Mouse (Mus musculus) left cerebral cortex, adult 11 months (tissue): ENCODE measurements at regions not wholly inside any gene's neighbourhood (a gene's known extent, or its start where the extent isn't known, plus 50 kb on each side); places are given as distances from the start of the nearest gene placed in this dataset.

Experiments used
- DNase-seq: peaks from one replicate; pipeline ENCODE4 v3.0.0; 2022; ENCODE audit warnings: low spot score

DNA sequence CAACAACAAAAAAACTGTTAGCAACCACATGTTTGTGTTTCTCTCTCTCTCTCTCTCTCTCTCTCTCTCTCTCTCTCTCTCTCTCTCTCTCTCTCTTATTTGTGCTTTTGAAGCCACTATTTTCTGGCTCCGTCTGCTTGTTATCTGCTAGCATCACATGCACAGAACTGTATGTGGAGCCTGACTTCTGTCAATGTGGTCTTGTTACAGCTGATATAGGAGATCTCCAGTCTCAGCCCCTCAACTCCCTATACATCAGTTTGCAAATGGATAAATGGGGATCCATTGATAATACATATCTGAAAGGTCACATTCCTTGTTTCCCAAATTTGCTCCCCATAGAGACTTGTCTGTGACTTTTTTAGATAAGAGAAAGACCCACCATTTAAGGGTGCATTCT is 126.9 kb upstream of the Cited2 start:
- DNase-seq: no peak

DNA sequence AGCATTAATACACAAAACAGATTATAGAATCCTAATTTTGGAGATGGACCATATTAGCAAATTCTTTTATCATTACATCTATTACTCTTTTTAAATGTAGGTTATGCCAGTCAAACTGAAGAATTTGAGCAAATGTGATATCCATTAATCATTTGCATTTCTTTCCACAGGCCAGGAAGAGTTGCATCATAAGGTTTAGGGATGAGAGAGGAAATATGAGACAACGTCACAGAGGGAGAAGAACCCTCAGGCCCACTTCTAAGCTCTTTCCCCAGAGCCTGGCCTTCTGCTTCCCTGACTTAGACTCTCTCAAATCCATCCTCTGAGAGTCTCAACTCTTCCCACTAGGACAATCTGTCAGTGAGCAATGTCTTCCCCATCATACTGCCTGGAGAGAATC is 126.3 kb upstream of the Cited2 start:
- no peak for DNase-seq

DNA sequence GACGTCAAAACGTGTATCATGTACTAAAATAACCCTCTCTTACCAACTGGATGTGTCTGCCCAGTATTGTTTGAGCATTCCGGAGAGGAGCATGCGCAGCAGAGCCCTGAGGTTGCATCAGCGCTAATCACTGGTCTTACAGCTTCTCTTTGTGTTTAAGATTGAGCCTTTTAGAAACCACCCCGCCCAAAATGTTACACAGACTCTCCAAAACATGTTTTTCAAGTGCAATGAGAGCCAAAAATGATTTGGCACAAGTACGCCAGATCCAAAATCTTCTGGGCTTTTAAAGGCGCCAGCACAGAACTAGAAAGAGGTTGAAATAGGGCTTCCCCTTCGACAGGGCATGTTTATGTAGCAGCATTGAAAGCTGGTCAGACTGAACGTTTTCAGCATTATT is 123.8 kb upstream of the Cited2 start:
- DNase-seq: no peak

DNA sequence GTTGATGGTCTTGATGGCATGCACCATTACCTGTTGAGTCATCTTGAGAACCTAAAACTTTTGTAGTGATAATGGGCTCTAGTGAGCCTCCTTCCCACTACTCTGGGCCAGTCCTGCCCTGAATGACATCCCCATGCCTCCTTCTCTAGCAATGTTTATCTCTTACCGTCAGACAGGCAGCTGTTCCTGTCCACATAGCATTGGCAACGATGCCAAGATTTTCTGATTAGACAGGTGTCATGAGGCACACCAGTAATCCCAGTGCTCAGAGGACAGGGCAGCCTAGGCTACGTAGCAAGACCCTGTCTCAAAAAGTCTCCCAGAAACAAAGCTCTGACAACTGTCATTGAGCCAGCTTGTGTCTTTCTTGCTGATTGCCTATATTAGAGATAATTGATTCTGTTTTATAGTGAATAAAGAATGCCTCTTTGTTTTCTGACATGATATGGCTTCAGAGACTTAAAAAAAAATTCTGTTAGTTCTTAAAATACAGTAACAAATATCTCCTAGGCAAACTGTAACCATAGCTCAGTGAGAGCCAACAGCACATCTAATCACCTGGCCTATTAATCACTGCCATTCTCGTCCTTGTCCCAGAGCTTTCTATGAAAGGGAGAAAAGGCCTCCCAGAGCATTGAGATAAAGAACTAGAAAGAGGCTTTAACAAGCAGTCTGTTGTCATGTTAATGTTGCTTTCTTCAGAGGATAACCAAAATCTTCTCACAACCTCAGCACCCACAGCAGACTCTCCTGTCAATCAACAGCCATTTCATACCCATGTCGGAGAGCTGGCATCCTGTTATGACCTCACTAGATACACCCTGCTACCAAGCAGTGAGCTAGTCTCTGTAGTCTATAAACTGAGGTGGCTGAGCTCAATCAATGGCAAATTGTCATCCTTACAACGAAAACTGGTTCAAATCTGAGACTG is 122.9 kb upstream of the Cited2 start:
- DNase-seq: no peak

DNA sequence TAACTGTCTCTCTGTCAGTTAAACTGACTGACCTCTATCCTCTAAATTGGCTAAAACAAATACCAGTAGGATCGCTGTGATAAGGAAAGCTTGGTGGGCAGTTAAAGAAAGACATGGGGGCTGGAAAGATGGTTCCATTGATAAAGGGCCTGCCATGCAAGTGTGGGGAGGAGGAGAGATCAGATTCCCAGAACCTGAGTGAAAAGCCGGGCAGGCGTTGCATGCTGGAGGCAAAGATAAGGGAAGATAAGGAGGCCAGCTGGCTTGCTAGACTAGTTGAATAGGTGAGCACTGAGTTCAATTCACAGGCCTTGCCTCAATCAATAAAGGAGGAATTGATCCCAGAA is 122.3 kb upstream of the Cited2 start:
- DNase-seq: no peak

DNA sequence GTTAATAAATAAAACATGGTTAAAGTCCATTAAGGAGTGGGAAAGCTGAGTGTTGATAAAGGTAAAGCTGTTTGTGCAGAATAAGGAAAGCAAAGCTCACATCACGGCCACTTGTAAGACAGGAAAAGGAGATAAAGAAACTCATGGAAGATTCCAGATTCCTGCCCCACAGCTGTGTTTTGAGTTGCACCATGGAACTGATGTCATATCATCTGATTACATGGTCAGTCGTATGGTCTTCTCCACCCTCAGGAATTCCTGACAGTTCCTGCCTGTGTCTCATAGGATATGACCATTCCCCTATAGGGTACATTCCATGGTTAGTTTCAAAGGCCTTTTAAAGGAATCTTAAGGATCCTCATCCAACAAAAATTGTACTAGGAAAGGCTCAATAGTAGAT is 120.6 kb upstream of the Cited2 start:
- DNase-seq: no peak

DNA sequence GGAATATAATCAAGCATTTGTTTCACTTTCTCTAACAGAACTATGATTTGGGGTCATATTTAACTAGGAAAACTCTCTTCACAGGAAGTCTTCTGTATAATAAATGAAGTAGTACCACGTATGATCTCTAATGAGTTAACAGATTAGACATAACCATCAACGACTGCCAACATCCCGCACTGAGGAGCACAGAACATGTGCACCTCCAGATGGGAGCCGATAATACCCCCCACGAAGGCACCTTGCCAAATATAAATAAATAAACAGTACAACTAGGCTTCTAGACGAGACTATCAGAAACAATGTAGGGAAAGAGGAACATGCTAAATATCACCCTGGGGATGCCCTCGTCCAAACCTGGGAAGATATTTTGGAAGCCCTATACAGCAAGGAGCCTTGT is 114.8 kb upstream of the Cited2 start:
- no peak for DNase-seq

DNA sequence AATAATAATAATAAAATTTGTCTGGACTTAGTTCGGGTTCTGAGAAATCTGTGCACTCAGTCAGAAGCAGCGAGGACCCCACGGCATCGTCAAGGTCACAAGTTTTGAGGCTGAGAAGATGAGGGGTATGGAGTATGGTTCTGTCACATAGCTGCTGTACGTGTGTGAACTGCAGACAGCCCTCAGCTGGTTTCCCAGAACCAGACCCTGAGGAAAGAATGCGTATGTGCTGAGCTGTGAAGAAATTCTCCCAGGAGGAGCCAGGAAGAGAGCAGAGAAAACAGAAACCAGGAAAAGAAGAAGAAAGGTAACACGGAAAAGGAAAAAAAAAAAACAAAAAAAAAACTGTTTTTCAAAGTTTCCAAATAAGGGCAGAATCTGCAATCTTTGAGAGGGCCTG is 112.4 kb upstream of the Cited2 start:
- DNase-seq: no peak

DNA sequence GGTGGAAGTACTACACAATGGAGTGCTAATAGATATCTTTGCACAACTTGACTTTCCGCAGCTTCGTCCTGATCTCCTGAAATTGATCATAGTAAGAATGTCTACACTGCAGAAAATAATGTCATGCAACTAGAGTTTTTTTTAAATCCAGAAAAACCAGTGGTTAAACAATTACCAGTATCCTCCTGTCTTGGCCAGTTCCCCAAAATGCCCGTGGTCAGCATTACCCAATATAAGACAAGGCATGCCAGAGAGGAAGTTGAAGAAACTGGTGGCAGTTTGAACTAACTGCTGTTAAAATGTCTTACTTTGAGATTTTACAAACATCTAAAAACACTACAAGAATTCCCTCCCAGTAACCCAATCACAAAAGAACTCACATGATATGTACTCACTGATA is 109.7 kb upstream of the Cited2 start:
- no peak for DNase-seq

DNA sequence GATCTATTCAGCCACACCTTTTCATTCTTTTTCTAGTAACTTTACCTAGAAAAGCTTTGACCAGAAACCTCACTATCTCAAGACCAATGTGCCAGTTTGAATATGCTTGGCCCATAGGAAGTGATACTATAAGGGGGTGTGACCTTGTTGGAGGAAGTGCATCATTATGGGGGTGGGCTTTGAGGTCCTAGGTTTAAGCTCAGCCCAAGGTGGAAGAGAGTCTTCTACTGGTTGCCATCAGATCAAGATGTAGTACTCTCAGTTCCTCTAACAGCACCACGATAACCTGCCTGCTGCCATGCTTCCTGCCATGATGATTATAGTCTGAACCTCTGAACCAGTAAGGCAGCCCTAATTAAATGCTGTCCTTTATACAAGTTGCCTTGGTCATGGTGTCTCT is 105.0 kb upstream of the Cited2 start:
- no peak for DNase-seq

DNA sequence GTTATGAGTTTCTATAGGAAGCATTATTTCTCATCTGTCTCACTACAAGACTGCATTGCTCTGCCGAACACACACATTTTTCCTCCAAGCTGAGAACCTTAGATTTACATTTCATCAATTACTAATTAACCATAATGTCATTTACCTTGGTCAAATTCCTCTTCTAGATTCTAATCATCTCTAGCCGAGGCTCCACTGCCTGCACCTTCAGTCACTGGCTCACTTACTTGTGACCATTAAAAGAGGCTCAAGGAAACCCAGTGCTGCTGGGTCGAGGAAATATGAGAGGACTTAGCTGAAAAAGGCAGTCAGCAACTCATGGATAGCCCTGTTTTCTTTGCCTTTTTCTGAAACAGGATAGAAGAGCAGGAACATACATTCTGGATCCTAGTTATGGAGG is 103.4 kb upstream of the Cited2 start:
- no peak for DNase-seq

DNA sequence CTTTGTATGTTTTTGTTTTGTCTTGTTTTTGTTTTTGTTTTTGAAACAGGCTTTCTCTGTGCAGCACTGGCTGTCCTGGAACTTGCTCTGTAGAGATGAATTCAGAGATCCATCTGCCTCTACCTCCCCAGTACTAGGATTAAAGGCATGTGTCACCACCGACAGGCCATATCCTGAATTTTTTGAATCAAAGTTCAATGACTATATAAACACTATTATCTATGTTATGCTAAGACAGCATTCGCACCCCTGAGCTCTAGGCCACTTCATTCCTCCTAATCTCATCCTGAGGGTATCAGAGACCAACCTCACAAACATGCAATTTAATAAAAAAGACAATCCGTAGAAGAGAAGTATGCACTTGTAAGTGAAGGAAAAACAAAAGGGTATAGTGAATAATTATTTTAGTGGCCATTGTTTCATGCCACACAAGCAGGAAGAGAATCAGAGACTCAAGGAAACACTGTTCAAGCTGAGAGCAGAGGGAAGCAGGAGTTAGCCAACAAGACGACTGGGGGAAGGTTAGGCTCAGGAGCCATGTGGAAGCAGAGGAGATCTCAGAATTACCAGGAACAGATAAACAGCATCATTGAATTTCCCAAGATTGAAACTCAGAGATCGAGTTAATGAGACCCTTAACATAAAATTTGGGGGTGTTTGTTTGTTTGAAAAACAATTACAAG is 101.2 kb upstream of the Cited2 start:
- no peak for DNase-seq

DNA sequence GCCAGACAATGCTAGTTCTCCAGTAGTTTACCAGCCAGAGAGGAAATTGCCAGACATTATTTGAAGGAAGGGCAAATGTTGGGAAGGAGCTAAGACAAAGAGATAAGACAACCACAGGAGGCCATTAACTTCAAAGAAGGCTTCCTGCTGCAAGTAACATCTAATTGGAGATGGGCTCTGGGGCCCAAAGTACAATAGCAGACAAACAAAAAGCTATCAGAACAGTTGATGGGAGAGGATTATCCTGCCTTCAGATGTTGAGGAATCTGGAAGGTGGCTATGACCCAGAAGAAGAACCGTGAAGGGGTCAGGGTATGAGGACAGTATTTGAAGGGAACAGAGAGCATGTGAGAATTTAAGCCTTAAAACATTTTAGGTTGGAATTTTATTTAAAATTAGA is 100.2 kb upstream of the Cited2 start:
- no peak for DNase-seq

DNA sequence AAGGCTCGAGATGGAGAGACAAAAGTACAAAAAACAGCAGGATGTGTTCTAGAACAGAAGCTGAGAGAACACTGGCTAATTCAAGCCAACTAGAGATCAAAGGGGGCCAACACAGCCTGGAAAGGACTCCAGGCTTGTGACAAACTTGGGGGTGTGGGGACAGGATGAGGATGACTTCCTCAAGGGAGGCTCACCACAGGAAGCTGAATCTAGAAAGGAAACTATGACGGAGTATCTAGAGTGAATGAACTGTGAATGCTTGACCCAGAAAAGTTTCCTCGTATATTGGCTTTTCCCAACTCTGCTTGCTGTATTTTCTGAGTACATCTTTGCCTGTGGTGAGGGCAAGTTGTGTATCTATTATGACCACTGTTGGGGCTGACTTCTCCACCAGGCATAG is 93.3 kb upstream of the Cited2 start:
- no peak for DNase-seq

DNA sequence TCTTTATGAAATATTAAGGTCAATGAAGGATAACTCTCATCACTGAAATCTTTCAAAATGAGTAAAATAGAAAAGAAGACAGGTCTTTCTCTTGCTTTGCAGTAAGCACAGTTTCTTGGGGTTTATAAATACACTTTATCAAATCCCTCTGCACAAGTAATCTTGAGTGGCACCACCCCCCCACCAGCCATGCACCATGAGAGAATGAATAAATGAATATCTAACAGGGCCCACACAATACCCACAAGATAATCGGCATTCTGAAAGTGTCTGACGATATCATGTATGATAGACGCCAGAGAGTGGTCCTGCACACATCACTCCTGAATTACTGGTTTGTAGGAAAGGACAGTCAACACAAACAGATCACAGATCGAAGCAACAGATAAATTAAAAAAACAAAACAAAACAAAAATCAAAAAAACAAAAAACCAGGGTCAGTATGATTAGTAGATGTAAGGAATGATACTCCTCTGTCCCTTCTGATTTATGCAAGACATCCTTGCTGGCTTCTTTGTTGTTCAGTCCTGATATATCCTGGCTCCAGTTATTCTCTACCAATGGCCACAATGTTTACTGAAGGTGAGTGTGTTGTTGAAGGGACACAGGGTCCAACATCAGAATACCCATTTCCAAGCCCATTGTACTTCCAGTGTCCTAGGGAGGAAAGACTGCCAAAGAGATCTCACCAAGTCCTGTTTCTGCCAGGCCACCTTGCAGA is 92.0 kb upstream of the Cited2 start:
- DNase-seq: no peak

DNA sequence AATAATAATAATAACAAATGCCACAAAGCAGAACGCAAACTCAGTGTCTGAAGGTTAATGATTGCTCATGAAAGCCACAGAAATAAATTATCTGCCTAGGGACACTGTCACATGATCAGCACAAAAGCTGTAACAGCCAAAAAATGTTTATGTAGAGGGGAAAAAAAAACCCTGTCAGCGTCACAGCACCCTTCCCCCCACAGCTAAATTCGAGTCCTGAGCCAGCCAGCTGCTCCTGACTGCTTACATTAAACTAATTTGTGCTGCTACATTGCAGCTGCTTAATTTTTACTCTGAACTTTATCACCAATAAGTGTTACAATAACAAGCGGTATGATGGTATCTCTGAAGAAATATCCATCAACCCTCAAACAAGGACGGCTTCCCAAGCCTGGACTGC is 91.2 kb upstream of the Cited2 start:
- no peak for DNase-seq

DNA sequence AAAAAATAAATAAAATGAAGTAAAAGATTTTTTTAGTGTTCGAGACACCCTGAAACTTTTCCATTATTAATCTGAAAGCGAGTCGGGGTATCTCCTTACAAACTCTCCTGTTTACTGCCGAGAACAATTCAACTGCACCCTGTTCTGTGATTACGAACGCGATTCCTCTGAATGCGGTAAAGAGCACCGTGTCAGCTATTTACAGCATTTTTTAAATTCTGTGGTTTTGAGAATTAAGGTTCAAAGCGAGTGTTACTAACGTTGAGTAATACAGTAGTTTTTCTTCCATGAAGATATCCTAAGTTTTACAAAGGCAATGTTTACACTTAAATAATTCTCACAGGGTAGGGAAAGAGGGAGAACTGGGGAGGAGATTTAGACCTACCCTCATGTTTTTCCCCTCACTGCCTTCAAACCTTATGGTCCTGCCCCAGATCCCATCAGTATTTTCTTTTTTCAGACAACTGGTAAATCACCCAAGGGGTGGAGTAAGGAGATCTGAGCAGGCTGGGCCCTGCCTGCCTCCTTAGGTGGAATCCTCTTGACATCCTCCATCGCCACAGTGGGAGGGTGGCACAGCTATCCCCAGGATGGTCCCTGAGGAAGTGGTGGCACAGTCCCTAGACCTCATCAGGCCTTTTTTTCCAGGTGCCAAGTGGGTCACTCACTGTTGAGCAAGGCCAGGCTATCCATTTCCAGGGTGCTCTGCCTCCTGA is 89.9 kb upstream of the Cited2 start:
- no peak for DNase-seq

DNA sequence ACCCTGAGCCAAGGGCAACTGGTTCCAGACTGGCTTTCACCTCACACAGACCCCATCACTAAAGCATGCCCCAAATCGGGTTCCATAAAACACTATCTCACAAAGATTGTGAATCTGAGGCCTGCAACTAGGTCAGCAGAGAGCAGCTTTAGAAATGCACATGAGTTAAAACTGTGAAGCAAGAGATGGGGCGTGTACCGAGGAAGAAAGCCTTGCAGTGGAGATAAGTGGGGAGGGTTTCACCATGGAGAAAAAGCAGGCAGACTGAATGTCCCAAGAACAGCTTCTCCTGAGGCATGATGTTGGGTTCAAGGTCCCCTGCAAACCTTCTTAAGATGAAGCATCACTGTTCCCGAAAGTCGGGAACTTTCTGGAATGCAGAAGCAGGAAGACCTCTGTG is 77.7 kb upstream of the Cited2 start:
- no peak for DNase-seq

DNA sequence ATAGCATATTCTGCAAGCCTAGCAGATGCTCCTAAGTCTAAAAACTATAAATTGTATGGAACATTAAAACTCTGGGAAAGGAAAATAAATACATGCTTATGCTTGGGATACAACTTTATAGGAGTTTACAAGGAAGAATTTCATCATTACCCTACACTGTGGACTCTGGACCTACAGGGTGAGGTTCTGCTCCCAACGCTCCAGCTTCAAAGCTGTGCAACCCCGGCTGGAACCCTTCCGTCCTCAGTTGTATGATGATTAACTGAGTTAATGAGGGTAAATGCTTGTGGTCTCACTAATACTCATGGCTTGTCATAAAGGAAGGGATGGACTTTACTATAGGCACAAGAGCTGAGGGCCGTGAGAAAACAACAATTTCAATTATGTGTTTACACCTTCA is 76.6 kb upstream of the Cited2 start:
- DNase-seq: no peak

DNA sequence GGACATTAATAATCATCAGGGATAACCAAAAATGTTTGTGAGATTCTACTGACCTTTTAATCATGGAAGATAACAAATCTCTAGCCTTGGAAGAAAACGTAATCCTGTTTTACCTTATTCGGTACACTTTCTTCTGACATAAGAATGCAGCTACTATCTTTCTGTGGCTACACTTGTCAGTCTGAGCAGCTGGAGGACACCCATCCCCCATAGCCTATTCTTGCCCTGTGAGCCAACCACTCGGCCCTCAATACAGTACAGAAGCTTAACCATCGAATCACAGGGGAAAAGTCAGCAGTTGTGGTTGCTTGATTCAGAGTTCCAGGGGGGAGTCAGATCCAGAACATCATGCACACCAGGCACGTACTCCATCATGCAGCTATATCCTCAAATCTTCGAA is 74.9 kb upstream of the Cited2 start:
- no peak for DNase-seq

DNA sequence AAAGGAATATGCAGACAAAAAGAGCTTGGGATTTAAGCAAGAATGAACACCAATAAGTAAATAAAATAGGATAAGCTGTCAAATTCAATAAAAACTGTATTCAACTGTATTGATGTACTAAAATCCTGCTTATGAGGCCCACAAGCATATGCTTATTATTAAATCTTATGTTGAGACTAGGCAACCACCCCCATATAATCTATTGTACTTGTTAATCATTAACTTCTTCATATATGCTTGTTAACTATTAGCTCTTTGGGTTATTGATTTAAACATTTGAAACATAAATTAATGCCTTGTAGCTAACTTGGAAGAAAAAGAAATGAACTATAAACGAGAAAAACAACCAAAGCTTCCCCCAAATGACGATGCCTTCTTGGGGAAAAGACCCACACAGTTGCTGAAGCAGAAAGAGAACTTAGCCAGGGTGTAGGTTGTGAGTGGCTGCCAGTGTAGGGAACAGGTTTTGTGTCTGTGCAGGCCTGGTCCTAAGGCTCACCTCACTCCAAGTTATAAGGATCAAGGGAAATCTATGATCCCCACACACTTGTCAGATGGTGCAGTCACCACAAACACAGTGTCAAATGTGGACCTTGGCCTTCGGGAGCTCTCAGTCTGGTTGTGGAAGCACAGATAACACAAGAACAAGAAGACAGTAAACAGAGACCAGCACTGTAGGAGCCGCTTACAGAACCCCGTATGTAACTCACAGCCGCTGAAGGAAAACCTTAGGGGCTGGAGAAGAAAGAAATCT is 71.8 kb upstream of the Cited2 start:
- no peak for DNase-seq

DNA sequence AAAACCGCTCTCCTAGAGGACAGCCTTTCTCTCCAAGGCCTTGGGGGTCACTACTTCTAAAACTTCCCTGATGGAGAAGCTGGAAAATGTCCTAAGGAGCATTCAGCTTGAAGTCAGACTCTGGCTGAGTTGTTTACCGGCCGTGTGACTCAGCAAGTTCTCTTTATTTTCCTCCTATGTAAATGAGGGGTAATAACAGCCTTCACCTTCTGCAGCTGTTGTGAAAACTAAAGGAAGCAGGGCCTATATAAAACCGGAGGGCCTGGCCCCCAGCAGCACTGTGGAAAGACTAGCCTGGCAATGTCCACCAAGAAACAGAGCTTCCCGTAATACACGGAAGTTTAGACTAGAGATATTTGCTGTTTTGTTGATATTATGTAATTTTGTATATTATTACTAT is 69.7 kb upstream of the Cited2 start:
- no peak for DNase-seq
